Mouse (Mus musculus): ENCODE results near the gene Mtif3. TPM values are rescaled to one million over a fixed set of nuclear protein-coding genes. Genes with fewer than 3 reads are reported as not detected.

The Mtif3 gene
- polyA plus RNA-seq, 1 experiment from 2014 or later: 24.2 TPM

GRCm38 (mm10) chr5:146968695-146969393 is 5.2 kb upstream of the Mtif3 start:
- 50% methylated on average over 13 of the region's 13 CpGs for WGBS
- ATAC-seq (ENCODE audit: low FRiP score) (no peak), DNase-seq (ENCODE audit: low spot score, missing footprints) (peak; percentile 85)
- no peak overlapping the region for H3K4me2 ChIP-seq
- H3K9me3 ChIP-seq (ENCODE audit: control insufficient read depth, low read length): no peaks in the 10 kb centered on the region
- no peaks in the 10 kb centered on the region for H3K36me3 ChIP-seq (ENCODE audit: control insufficient read depth, insufficient read depth, low read length)
- H3K27me3 ChIP-seq (ENCODE audit: control insufficient read depth, insufficient read depth, low read length): no peaks in the 10 kb centered on the region
- no peak overlapping the region for H3K4me3 ChIP-seq (ENCODE audit: low read depth, low read length)
- H3K4me1 ChIP-seq (ENCODE audit: control insufficient read depth, insufficient read depth, low read length): peaks cover 2% of the 10 kb centered on the region; the same call in 1 of the 2 replicates
- H3K27ac ChIP-seq (ENCODE audit: low read depth, low read length): no peak overlapping the region
- H3K9ac ChIP-seq (ENCODE audit: low read length): no peak overlapping the region

DNA sequence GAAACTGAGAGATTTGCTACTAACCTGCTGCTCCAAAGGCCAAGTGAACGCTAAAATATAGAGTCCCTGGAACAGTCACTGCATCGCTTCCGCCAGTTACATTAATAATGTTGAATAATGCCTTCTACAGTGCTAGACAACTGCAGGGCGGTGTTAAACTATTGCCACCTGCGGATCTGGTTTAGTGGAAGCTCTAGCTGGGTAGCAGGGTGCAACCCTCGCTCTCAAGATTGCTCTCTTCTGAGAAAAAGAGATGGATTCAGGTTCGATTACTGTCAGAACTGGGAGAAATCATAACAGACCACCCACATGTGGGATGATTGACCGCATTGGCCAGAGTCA is 308 bp upstream of the Mtif3 start:
- no peaks in the 10 kb centered on the region for H3K36me3 ChIP-seq (ENCODE audit: control insufficient read depth, insufficient read depth, low read length)
- H3K9me3 ChIP-seq (ENCODE audit: control insufficient read depth, low read length): no peaks in the 10 kb centered on the region
- peak overlapping the region; percentile 66 for H3K9ac ChIP-seq (ENCODE audit: low read length)
- H3K27me3 ChIP-seq (ENCODE audit: control insufficient read depth, insufficient read depth, low read length): no peaks in the 10 kb centered on the region
- peak overlapping the region; percentile 60 for H3K4me2 ChIP-seq
- ATAC-seq (ENCODE audit: low FRiP score) (peak; percentile 30; the same call in 1 of the 2 replicates), DNase-seq (ENCODE audit: low spot score, missing footprints) (peak; percentile 94)
- WGBS: 56% methylated on average over 8 of the region's 8 CpGs
- H3K4me1 ChIP-seq (ENCODE audit: control insufficient read depth, insufficient read depth, low read length): peaks cover 7% of the 10 kb centered on the region
- H3K27ac ChIP-seq (ENCODE audit: low read depth, low read length): no peak overlapping the region
- H3K4me3 ChIP-seq (ENCODE audit: low read depth, low read length): peak overlapping the region; percentile 63

- no peak overlapping the region for H3K4me3 ChIP-seq (ENCODE audit: low read depth, low read length)
- H3K9ac ChIP-seq (ENCODE audit: low read length): no peak overlapping the region
- no peaks in the 10 kb centered on the region for H3K9me3 ChIP-seq (ENCODE audit: control insufficient read depth, low read length)
- WGBS: 93% methylated on average over 18 of the region's 18 CpGs
- peaks cover 30% of the 10 kb centered on the region for H3K36me3 ChIP-seq (ENCODE audit: control insufficient read depth, insufficient read depth, low read length)
- H3K4me1 ChIP-seq (ENCODE audit: control insufficient read depth, insufficient read depth, low read length): no peaks in the 10 kb centered on the region
- H3K4me2 ChIP-seq: no peak overlapping the region
- DNase-seq (ENCODE audit: low spot score, missing footprints): peak; percentile 64
- no peaks in the 10 kb centered on the region for H3K27me3 ChIP-seq (ENCODE audit: control insufficient read depth, insufficient read depth, low read length)
- H3K27ac ChIP-seq (ENCODE audit: low read depth, low read length): no peak overlapping the region
- ATAC-seq (ENCODE audit: low FRiP score): no peak
These were observed 6.9 kb downstream of the Mtif3 start for GRCm38 (mm10) chr5:146956678-146957077.

GRCm38 (mm10) chr5:146955651-146956050 is 7.9 kb downstream of the Mtif3 start:
- H3K4me3 ChIP-seq (ENCODE audit: low read depth, low read length): no peak overlapping the region
- no peak overlapping the region for H3K27ac ChIP-seq (ENCODE audit: low read depth, low read length)
- no peaks in the 10 kb centered on the region for H3K27me3 ChIP-seq (ENCODE audit: control insufficient read depth, insufficient read depth, low read length)
- ATAC-seq (ENCODE audit: low FRiP score): no peak
- H3K9me3 ChIP-seq (ENCODE audit: control insufficient read depth, low read length): no peaks in the 10 kb centered on the region
- H3K36me3 ChIP-seq (ENCODE audit: control insufficient read depth, insufficient read depth, low read length): peaks cover 36% of the 10 kb centered on the region
- DNase-seq (ENCODE audit: low spot score, missing footprints): peak; percentile 41
- H3K9ac ChIP-seq (ENCODE audit: low read length): no peak overlapping the region
- no peaks in the 10 kb centered on the region for H3K4me1 ChIP-seq (ENCODE audit: control insufficient read depth, insufficient read depth, low read length)
- 90% methylated on average over 5 of the region's 5 CpGs for WGBS
- H3K4me2 ChIP-seq: no peak overlapping the region

- Histone ChIP-seq H3K36me3 (ENCODE audit: control insufficient read depth, insufficient read depth, low read length) (peaks cover 38% of the 10 kb centered on the region), H3K27ac (ENCODE audit: low read depth, low read length) (no peak overlapping the region), H3K9me3 (ENCODE audit: control insufficient read depth, low read length) (no peaks in the 10 kb centered on the region), H3K4me3 (ENCODE audit: low read depth, low read length) (no peak overlapping the region), H3K4me2 (no peak overlapping the region), H3K4me1 (ENCODE audit: control insufficient read depth, insufficient read depth, low read length) (peaks cover 5% of the 10 kb centered on the region; the same call in 1 of the 2 replicates), H3K9ac (ENCODE audit: low read length) (no peak overlapping the region), H3K27me3 (ENCODE audit: control insufficient read depth, insufficient read depth, low read length) (no peaks in the 10 kb centered on the region)
- peak; percentile 10 for DNase-seq (ENCODE audit: low spot score, missing footprints)
- WGBS: 90% methylated on average over 7 of the region's 7 CpGs
- ATAC-seq (ENCODE audit: low FRiP score): no peak
These were observed 9.0 kb downstream of the Mtif3 start for GRCm38 (mm10) chr5:146954576-146954975.

GRCm38 (mm10) chr5:146948508-146949088 is 15.0 kb downstream of the Mtif3 start, which contains the start of gene Gtf3a:
Gene Gtf3a (plus strand): TSS chr5:146948657.
- Histone ChIP-seq H3K4me3 (ENCODE audit: low read depth, low read length) (peak within 1 kb of the TSS; percentile 79), H3K9ac (ENCODE audit: low read length) (peak within 1 kb of the TSS; percentile 93), H3K4me1 (ENCODE audit: control insufficient read depth, insufficient read depth, low read length) (peaks cover 11% of the 10 kb centered on the region), H3K36me3 (ENCODE audit: control insufficient read depth, insufficient read depth, low read length) (peaks cover 18% of the 10 kb centered on the region; the same call in 1 of the 2 replicates), H3K4me2 (peak within 1 kb of the TSS; percentile 80), H3K27me3 (ENCODE audit: control insufficient read depth, insufficient read depth, low read length) (no peaks in the 10 kb centered on the region; the same call in 1 of the 2 replicates), H3K27ac (ENCODE audit: low read depth, low read length) (no peak within 1 kb of the TSS; the same call in 1 of the 2 replicates), H3K9me3 (ENCODE audit: control insufficient read depth, low read length) (peaks cover 3% of the 10 kb centered on the region; the same call in 1 of the 2 replicates)
- peak; percentile 95 for ATAC-seq (ENCODE audit: low FRiP score)
- peak; percentile 100 for DNase-seq (ENCODE audit: low spot score, missing footprints)
- under 1% methylated on average over 62 of the region's 62 CpGs for WGBS

DNA sequence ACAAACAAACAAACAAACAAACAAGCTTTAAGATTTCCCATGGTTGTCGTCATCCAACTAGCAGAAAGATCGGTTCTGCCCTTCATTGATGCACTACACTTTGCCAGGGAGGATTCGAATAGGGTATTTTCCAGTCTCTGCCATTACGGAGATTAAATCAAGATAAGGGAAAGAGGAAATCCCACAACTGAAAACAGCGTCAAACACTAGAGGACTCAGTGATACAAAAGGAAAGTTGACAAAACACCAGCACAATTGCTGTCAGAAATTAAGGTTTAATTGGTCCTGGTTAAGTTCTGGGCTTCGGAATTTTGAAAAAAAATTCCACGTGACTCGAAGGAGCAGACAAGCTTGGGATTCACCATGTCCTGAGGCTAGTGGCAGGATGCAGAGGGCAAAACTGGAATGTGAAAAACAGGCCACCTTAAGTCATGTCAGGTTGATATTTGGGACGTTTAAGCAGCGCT is 15.5 kb downstream of the Mtif3 start:
- DNase-seq (ENCODE audit: low spot score, missing footprints) (no peak), ATAC-seq (ENCODE audit: low FRiP score) (no peak)
- peak overlapping the region; percentile 79 for H3K4me3 ChIP-seq (ENCODE audit: low read depth, low read length)
- H3K4me2 ChIP-seq: peak overlapping the region; percentile 80
- no peak overlapping the region; the same call in 1 of the 2 replicates for H3K27ac ChIP-seq (ENCODE audit: low read depth, low read length)
- no peaks in the 10 kb centered on the region; the same call in 1 of the 2 replicates for H3K27me3 ChIP-seq (ENCODE audit: control insufficient read depth, insufficient read depth, low read length)
- peaks cover 3% of the 10 kb centered on the region; the same call in 1 of the 2 replicates for H3K9me3 ChIP-seq (ENCODE audit: control insufficient read depth, low read length)
- peaks cover 11% of the 10 kb centered on the region for H3K4me1 ChIP-seq (ENCODE audit: control insufficient read depth, insufficient read depth, low read length)
- WGBS: 31% methylated on average over 10 of the region's 10 CpGs
- H3K9ac ChIP-seq (ENCODE audit: low read length): peak overlapping the region; percentile 93
- peaks cover 15% of the 10 kb centered on the region; the same call in 1 of the 2 replicates for H3K36me3 ChIP-seq (ENCODE audit: control insufficient read depth, insufficient read depth, low read length)

GRCm38 (mm10) chr5:146947497-146947896 is 16.1 kb downstream of the Mtif3 start:
- H3K9ac ChIP-seq (ENCODE audit: low read length): no peak overlapping the region
- H3K4me1 ChIP-seq (ENCODE audit: control insufficient read depth, insufficient read depth, low read length): peaks cover 11% of the 10 kb centered on the region
- 87% methylated on average over 6 of the region's 6 CpGs for WGBS
- ATAC-seq (ENCODE audit: low FRiP score) (no peak), DNase-seq (ENCODE audit: low spot score, missing footprints) (peak; percentile 31)
- no peak overlapping the region for H3K4me2 ChIP-seq
- H3K27me3 ChIP-seq (ENCODE audit: control insufficient read depth, insufficient read depth, low read length): no peaks in the 10 kb centered on the region; the same call in 1 of the 2 replicates
- peaks cover 3% of the 10 kb centered on the region; the same call in 1 of the 2 replicates for H3K9me3 ChIP-seq (ENCODE audit: control insufficient read depth, low read length)
- H3K27ac ChIP-seq (ENCODE audit: low read depth, low read length): no peak overlapping the region
- no peak overlapping the region for H3K4me3 ChIP-seq (ENCODE audit: low read depth, low read length)
- peaks cover 11% of the 10 kb centered on the region; the same call in 1 of the 2 replicates for H3K36me3 ChIP-seq (ENCODE audit: control insufficient read depth, insufficient read depth, low read length)

DNA sequence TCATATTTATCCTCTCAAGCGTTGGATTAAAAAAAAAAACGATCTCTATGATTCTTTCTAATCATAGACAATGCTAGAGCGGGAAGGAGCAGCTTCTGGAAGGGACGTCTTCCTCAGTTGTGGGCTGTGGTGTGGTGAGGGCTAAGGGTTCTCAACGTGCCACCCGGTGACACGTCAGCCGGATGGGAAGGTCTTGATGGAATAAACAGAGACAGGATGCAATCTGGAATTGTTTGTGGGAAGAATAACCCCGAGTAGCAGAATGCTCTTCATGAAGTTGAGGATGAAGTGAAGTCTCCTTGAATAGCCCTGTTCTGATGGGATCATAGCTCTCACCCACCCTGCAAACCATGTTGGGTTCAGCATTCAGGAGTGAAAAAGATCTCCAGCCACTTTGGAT is 16.9 kb downstream of the Mtif3 start:
- no peak overlapping the region for H3K4me3 ChIP-seq (ENCODE audit: low read depth, low read length)
- 90% methylated on average over 9 of the region's 9 CpGs for WGBS

More for the DNA sequence above, 16.9 kb downstream of the Mtif3 start:
- H3K9ac ChIP-seq (ENCODE audit: low read length): no peak overlapping the region
- H3K27me3 ChIP-seq (ENCODE audit: control insufficient read depth, insufficient read depth, low read length): no peaks in the 10 kb centered on the region; the same call in 1 of the 2 replicates
- peaks cover 3% of the 10 kb centered on the region; the same call in 1 of the 2 replicates for H3K9me3 ChIP-seq (ENCODE audit: control insufficient read depth, low read length)
- no peak overlapping the region for H3K27ac ChIP-seq (ENCODE audit: low read depth, low read length)
- no peak for ATAC-seq (ENCODE audit: low FRiP score)
- H3K4me1 ChIP-seq (ENCODE audit: control insufficient read depth, insufficient read depth, low read length): peaks cover 11% of the 10 kb centered on the region
- no peak overlapping the region for H3K4me2 ChIP-seq
- no peak for DNase-seq (ENCODE audit: low spot score, missing footprints)
- H3K36me3 ChIP-seq (ENCODE audit: control insufficient read depth, insufficient read depth, low read length): peaks cover 8% of the 10 kb centered on the region; the same call in 1 of the 2 replicates
